Mouse (Mus musculus) common myeloid progenitor, adult 5-6 weeks (primary cell): ENCODE results near the gene Tead3. TPM values are rescaled to one million over a fixed set of nuclear protein-coding genes. Genes with fewer than 3 reads are reported as not detected.

Experiments used
- ATAC-seq: replicated peaks from 2 replicates; pipeline ENCODE4 v1.8.0; 2016; ENCODE audit warnings: low read depth, mild to moderate bottlenecking, moderate TSS enrichment, inconsistent platforms; ENCODE audit not compliant: poor library complexity, severe bottlenecking
- total RNA-seq: library from RNA; stranded (forward); fragments of 200-1000, 187-1606 nt; gene quantifications from 2 replicates; pipeline ENCODE4 v1.2.3, GENCODE M21; 2017

Tead3 gene
- total RNA-seq, 1 experiment from 2014 or later: not detected

DNA sequence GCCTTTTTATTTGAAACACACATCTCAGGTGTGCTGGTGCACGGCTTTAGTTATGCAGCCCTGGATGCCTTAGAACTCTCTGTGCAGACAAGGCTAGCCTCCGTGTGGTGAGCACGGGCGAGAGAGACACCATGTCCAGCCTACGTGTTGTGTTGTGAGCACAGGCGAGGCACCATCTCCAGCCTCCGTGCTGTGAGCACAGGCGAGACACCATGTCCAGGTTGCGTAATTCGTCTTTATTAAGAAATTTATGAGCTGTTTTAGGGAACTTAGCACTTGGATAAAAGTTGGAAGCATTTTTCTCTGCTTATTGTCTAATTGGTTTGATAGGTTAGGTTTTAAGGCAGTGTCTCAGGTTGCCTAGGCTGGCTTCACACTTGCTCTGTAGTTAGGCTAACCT lies 67.4 kb downstream of the Tead3 start:
- no peak for ATAC-seq

DNA sequence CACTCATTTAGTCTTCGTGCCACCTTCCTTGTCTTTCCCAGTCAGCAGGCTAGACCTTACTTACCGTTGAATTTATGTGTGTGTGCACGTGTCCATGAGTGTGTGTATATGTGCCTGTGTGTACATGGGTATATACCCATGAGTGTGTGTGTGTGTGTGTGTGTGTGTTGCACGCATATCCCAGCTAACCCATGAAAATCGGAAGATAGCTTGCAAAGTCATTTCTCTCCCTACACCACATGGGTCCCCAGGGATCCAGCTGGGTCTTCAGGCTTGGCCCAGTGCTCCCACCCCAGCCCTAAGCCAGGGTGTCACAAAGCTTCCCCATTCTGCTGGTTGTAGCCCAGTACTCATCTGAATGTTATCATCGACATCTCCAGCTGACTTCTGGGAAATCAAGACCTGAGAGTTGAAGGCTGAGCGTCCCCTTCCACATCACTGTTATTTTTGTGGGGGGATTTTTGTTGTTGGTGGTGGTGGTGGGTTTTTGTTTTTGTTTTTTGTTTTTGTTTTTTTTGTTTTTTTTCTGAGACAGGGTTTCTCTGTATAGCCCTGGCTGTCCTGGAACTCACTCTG lies 68.7 kb downstream of the Tead3 start:
- ATAC-seq: no peak

Other genes with a start within 250 kb of the Tead3 start
- 0.92 and 1.0 TPM in 2 replicates for gene Scube3, start 208.7 kb downstream of the Tead3 start, total RNA-seq
- 19.2 and 27.5 TPM in 2 replicates for gene Zfp523, start 173.7 kb downstream of the Tead3 start, total RNA-seq
- 103 and 128 TPM in 2 replicates for gene Def6, start 143.0 kb downstream of the Tead3 start, total RNA-seq
- gene Ppard, start 118.1 kb downstream of the Tead3 start, total RNA-seq: 2.1 and 3.1 TPM in 2 replicates
- 15.9 and 36.0 TPM in 2 replicates for gene Fance, start 37.3 kb downstream of the Tead3 start, total RNA-seq
- 1,140 and 1,191 TPM in 2 replicates for gene Rpl10a, start 22.3 kb downstream of the Tead3 start, total RNA-seq
- not detected in 2 replicates for gene Tulp1, start 14.4 kb upstream of the Tead3 start, total RNA-seq
- gene Fkbp5, start 166.7 kb upstream of the Tead3 start, total RNA-seq: 35.0 and 49.6 TPM in 2 replicates
- not detected in 2 replicates for gene Armc12, start 180.0 kb upstream of the Tead3 start, total RNA-seq
- gene Clpsl2, start 198.6 kb upstream of the Tead3 start, total RNA-seq: not detected in 2 replicates
- gene Clps, start 209.9 kb upstream of the Tead3 start, total RNA-seq: not detected in 2 replicates
- not detected in 2 replicates for gene Lhfpl5, start 224.8 kb upstream of the Tead3 start, total RNA-seq